10 mouse cellular contexts compared by ENCODE assay signal in the genomic region with DNA sequence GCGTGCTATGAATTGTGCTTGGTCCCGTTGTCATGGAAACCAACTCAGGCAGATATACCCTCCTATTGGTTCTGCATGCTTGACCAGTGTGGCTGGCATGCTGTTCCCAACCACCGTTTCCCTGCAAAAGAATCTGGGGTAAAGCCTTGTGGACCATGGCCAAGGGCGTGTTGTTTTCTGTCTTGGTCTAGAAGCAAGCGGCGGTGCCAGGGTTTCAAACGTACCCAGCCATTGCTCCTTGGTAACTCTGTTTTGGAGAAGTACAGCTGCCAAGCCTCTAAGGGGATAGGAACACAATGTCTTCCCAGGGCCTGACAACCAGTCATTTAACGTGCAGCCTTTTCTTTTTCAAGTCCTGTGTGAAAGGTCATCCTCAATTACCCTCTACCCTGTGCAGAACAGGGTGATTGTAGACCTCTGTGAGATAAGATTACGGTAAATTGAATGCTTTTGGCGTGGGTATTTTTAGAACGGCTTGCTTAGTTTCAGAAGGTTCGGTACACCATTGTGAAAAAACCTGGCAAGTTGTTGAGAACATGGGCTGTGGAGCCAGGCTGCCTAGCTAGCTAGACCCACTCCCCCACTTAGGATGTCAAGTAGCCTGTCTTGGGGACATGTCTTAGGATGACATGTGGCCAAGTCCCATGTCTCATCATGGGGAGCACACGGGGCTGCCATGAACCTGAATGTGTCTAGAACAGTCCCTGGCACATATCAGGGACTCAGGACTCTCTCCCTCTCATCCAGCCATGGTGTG. TPM values are rescaled to one million over a fixed set of nuclear protein-coding genes. Genes with fewer than 3 reads are reported as not detected.
DNase-seq lines count a peak whose midpoint lies in the region; ATAC-seq and TF ChIP-seq lines count a peak whose summit lies in the region.
"Had no signal": no experiment of that assay in that cellular context is flagged by ENCODE, and none has a peak within 500 bp of the region (broad histone marks: within the 10 kb centered on the region; RNA-seq: fewer than 3 reads in every experiment).

No protein-coding gene starts in this region.

- no peak overlapping the region for H3K4me2 ChIP-seq in lung, postnatal 0 days (replicated peaks; ENCODE audit: low read depth, low read length)
- no peak overlapping the region for H3K4me2 ChIP-seq in hindbrain, embryonic 12.5 days (replicated peaks)
- H3K4me2 ChIP-seq: heart, embryonic 13.5 days; limb, embryonic 15.5 days had no signal

- H3K36me3 ChIP-seq in lung, postnatal 0 days (ENCODE audit: insufficient read depth, low read length): no peaks in the 10 kb centered on the region
- no peaks in the 10 kb centered on the region for H3K36me3 ChIP-seq in hindbrain, embryonic 12.5 days
- H3K36me3 ChIP-seq in embryonic facial prominence, embryonic 10.5 days (replicated peaks): no peaks in the 10 kb centered on the region
- H3K36me3 ChIP-seq: heart, embryonic 13.5 days; limb, embryonic 15.5 days had no signal

- H3K9ac ChIP-seq in lung, postnatal 0 days (replicated peaks; ENCODE audit: low read depth): no peak overlapping the region
- H3K9ac ChIP-seq in hindbrain, embryonic 12.5 days: no peak overlapping the region
- H3K9ac ChIP-seq: heart, embryonic 13.5 days; limb, embryonic 15.5 days had no signal

- H3K27ac ChIP-seq in lung, postnatal 0 days (ENCODE audit: low read length): no peak overlapping the region
- peak overlapping the region; percentile 14; the same call in 1 of the 2 replicates for H3K27ac ChIP-seq in hindbrain, embryonic 12.5 days
- H3K27ac ChIP-seq in embryonic facial prominence, embryonic 10.5 days (replicated peaks): no peak overlapping the region
- H3K27ac ChIP-seq: heart, embryonic 13.5 days; limb, embryonic 15.5 days had no signal

- H3K4me3 ChIP-seq in lung, postnatal 0 days (ENCODE audit: low read depth, low read length): no peak overlapping the region
- H3K4me3 ChIP-seq in hindbrain, embryonic 12.5 days: no peak overlapping the region
- H3K4me3 ChIP-seq in embryonic facial prominence, embryonic 10.5 days: no peak overlapping the region
- H3K4me3 ChIP-seq: heart, embryonic 13.5 days; limb, embryonic 15.5 days had no signal

- ATAC-seq in lung, postnatal 0 days: no peak
- ATAC-seq in hindbrain, embryonic 12.5 days (ENCODE audit: low FRiP score): no peak

- no peaks in the 10 kb centered on the region for H3K9me3 ChIP-seq in lung, postnatal 0 days (ENCODE audit: low read length)
- H3K9me3 ChIP-seq in hindbrain, embryonic 12.5 days (replicated peaks): no peaks in the 10 kb centered on the region
- no peaks in the 10 kb centered on the region for H3K9me3 ChIP-seq in embryonic facial prominence, embryonic 10.5 days
- H3K9me3 ChIP-seq: heart, embryonic 13.5 days; limb, embryonic 15.5 days had no signal

- TF ChIP-seq CTCF in lung, postnatal 0 days (IDR thresholded peaks at IDR 0.05): no peak

- peak; percentile 44 for DNase-seq in adrenal gland, postnatal 25 days
- DNase-seq in adrenal gland, postnatal 4 days (ENCODE audit: low spot score in 2 of 2): no peak
- no peak for DNase-seq in lung, postnatal 0 days (ENCODE audit: low spot score)
- DNase-seq in lung, postnatal 4 days: no peak
- DNase-seq in ovary, postnatal 36 days (ENCODE audit: low spot score): peak; percentile 74
- DNase-seq in embryonic facial prominence, embryonic 10.5 days (ENCODE audit: low spot score): no peak
- no peak for DNase-seq in retina, embryonic 14.5 days (ENCODE audit: low spot score)

- 48% methylated on average over 13 of the region's 13 CpGs for WGBS in lung, postnatal 0 days
- 60% methylated on average over 13 of the region's 13 CpGs for WGBS in hindbrain, embryonic 12.5 days
- WGBS in embryonic facial prominence, embryonic 10.5 days: 67% methylated on average over 13 of the region's 13 CpGs

- no peaks in the 10 kb centered on the region for H3K27me3 ChIP-seq in lung, postnatal 0 days (replicated peaks; ENCODE audit: insufficient read depth, low read length)
- peaks cover 33% of the 10 kb centered on the region for H3K27me3 ChIP-seq in hindbrain, embryonic 12.5 days
- peaks cover 60% of the 10 kb centered on the region for H3K27me3 ChIP-seq in embryonic facial prominence, embryonic 10.5 days (replicated peaks; ENCODE audit: low read depth, poor library complexity, severe bottlenecking)

- H3K4me1 ChIP-seq in lung, postnatal 0 days (ENCODE audit: insufficient read depth, low read depth, low read length): 0 out of 2 replicates have a peak, but pooled peaks cover 13% of the 10 kb centered on the region
- H3K4me1 ChIP-seq in hindbrain, embryonic 12.5 days: peaks cover 25% of the 10 kb centered on the region
- peaks cover 48% of the 10 kb centered on the region for H3K4me1 ChIP-seq in embryonic facial prominence, embryonic 10.5 days

- TF ChIP-seq EP300 in lung, postnatal 0 days (IDR thresholded peaks at IDR 0.05): peak; percentile 64

RNA-seq across cellular contexts. Expression of a gene that starts 10.6 kb away (rescaled TPM):
- total RNA-seq in adrenal gland, postnatal 25 days (2021): 182 and 239 TPM in 2 replicates
- total RNA-seq in adrenal gland, postnatal 4 days (2021): 100 to 1,000 TPM; 241 to 243 TPM
- polyA plus RNA-seq in lung, postnatal 0 days (2015; fragmentation: Nextera tagmentation; extraction: Ambion mirVana): 836 and 858 TPM in 2 replicates
- 34.0 and 47.3 TPM in 2 replicates for polyA plus RNA-seq in hindbrain, embryonic 12.5 days (2016; fragmentation: Nextera tagmentation; extraction: Ambion mirVana)
- polyA plus RNA-seq in embryonic facial prominence, embryonic 10.5 days (2016; fragmentation: Nextera tagmentation; extraction: Ambion mirVana): 184 and 196 TPM in 2 replicates

RNA-seq across cellular contexts. Expression of a gene that starts 17.0 kb away (rescaled TPM):
- 81.5 and 159 TPM in 2 replicates for total RNA-seq in adrenal gland, postnatal 25 days (2021)
- total RNA-seq in adrenal gland, postnatal 4 days (2021): 100 to 1,000 TPM; 179 to 183 TPM
- 143 and 159 TPM in 2 replicates for polyA plus RNA-seq in lung, postnatal 0 days (2015; fragmentation: Nextera tagmentation; extraction: Ambion mirVana)
- 13.2 TPM in 2 replicates for polyA plus RNA-seq in hindbrain, embryonic 12.5 days (2016; fragmentation: Nextera tagmentation; extraction: Ambion mirVana)
- 55.1 and 61.0 TPM in 2 replicates for polyA plus RNA-seq in embryonic facial prominence, embryonic 10.5 days (2016; fragmentation: Nextera tagmentation; extraction: Ambion mirVana)

RNA-seq across cellular contexts. Expression of a gene that starts 24.9 kb away (rescaled TPM):
- 16.1 and 21.9 TPM in 2 replicates for total RNA-seq in adrenal gland, postnatal 25 days (2021)
- total RNA-seq in adrenal gland, postnatal 4 days (2021): 10 to 100 TPM; 33.3 to 33.8 TPM
- polyA plus RNA-seq in lung, postnatal 0 days (2015; fragmentation: Nextera tagmentation; extraction: Ambion mirVana): 26.7 and 27.1 TPM in 2 replicates
- polyA plus RNA-seq in hindbrain, embryonic 12.5 days (2016; fragmentation: Nextera tagmentation; extraction: Ambion mirVana): 80.4 and 85.1 TPM in 2 replicates
- 150 and 152 TPM in 2 replicates for polyA plus RNA-seq in embryonic facial prominence, embryonic 10.5 days (2016; fragmentation: Nextera tagmentation; extraction: Ambion mirVana)

RNA-seq across cellular contexts. Expression of a gene that starts 37.0 kb away (rescaled TPM):
- 6.4 and 8.0 TPM in 2 replicates for total RNA-seq in adrenal gland, postnatal 25 days (2021)
- total RNA-seq in adrenal gland, postnatal 4 days (2021): 1 to 10 TPM; 6.5 to 6.9 TPM
- polyA plus RNA-seq in lung, postnatal 0 days (2015; fragmentation: Nextera tagmentation; extraction: Ambion mirVana): 2.6 TPM in 2 replicates
- polyA plus RNA-seq in hindbrain, embryonic 12.5 days (2016; fragmentation: Nextera tagmentation; extraction: Ambion mirVana): 18.5 and 33.1 TPM in 2 replicates
- polyA plus RNA-seq in embryonic facial prominence, embryonic 10.5 days (2016; fragmentation: Nextera tagmentation; extraction: Ambion mirVana): 4.9 and 10.0 TPM in 2 replicates

RNA-seq across cellular contexts. Expression of a gene that starts 52.5 kb away (rescaled TPM):
- not detected in 2 replicates for total RNA-seq in adrenal gland, postnatal 25 days (2021)
- not detected for total RNA-seq in adrenal gland, postnatal 4 days (2021)
- not detected in 2 replicates for polyA plus RNA-seq in lung, postnatal 0 days (2015; fragmentation: Nextera tagmentation; extraction: Ambion mirVana)
- not detected in 2 replicates for polyA plus RNA-seq in hindbrain, embryonic 12.5 days (2016; fragmentation: Nextera tagmentation; extraction: Ambion mirVana)
- not detected in 2 replicates for polyA plus RNA-seq in embryonic facial prominence, embryonic 10.5 days (2016; fragmentation: Nextera tagmentation; extraction: Ambion mirVana)
- polyA plus RNA-seq: heart, embryonic 13.5 days had no signal

Comparison
In these comparisons a context has a peak if more than half of its experiments do, and no peak if none do; other contexts are left out.
1. DNase-seq: peak in adrenal gland, postnatal 25 days (single experiment) and ovary, postnatal 36 days (single experiment); none in adrenal gland, postnatal 4 days (0 of 2), lung, postnatal 0 days (single experiment), lung, postnatal 4 days (0 of 2), embryonic facial prominence, embryonic 10.5 days (single experiment) and retina, embryonic 14.5 days (single experiment).